Mouse (Mus musculus) embryonic fibroblast, embryonic 13.5 days (primary cell): ENCODE results near the gene Slc9c1.

Source experiments
- CTCF ChIP-seq: IDR thresholded peaks from 2 replicates; pipeline ENCODE4 v1.5.1; 2011; ENCODE audit warnings: mild to moderate bottlenecking, control low read depth, low read length, moderate library complexity, borderline replicate concordance; ENCODE audit not compliant: insufficient read depth
- POLR2A ChIP-seq: IDR thresholded peaks from 2 replicates; pipeline ENCODE4 v1.6.1; 2011; ENCODE audit warnings: low read depth, mild to moderate bottlenecking, control low read depth, low read length, moderate library complexity

DNA sequence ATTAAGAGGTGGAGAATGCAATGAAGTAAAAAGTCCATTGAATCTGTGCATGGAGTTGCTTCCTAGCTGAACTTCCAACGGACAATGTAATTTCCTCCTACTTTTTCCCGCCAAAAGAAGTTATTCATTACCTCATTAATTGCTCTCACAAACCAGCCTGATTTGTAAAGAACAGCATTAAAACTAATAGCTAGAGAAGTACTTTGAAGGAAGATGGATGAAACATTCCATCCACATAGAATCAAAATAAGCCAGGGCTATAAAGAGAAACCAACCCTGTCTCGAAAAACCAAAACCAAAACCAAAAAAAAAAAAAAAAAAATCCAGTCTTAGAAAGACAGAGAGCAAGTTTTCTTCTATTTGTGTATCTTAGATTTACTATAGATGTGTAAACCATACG, 3.2 kb upstream of the Slc9c1 start, which contains the start of gene Gm17783:
- TF ChIP-seq CTCF (no peak), POLR2A (no peak)
